Comparison of ENCODE assay signal across 15 mouse cellular contexts in genomic region chr19:14644756-14645155, GRCm38 (mm10).
"Had no signal": no experiment of that assay in that cellular context is flagged by ENCODE, and none has a peak within 500 bp of the region (broad histone marks: within the 10 kb centered on the region; RNA-seq: fewer than 3 reads in every experiment).

No protein-coding gene starts in this region.

- DNase-seq: retina, postnatal 1 day; right cerebral cortex, adult 18-20 months; right cerebral cortex, postnatal 14 days; right cerebral cortex, postnatal 25 days; right cerebral cortex, postnatal 4 days; spleen, adult 18-20 months; thymus, adult 18-20 months; thymus, adult 2 months; thymus, postnatal 14 days; thymus, postnatal 25 days; thymus, postnatal 36 days; thymus, postnatal 4 days had no signal

- H3K9me3 ChIP-seq: neural tube, embryonic 15.5 days; stomach, embryonic 15.5 days had no signal

- H3K27me3 ChIP-seq: neural tube, embryonic 15.5 days; stomach, embryonic 15.5 days had no signal

- H3K4me1 ChIP-seq: neural tube, embryonic 15.5 days; stomach, embryonic 15.5 days had no signal

- H3K27ac ChIP-seq: neural tube, embryonic 15.5 days; stomach, embryonic 15.5 days; stomach, postnatal 0 days had no signal

- H3K4me3 ChIP-seq: neural tube, embryonic 15.5 days; stomach, embryonic 15.5 days had no signal

- H3K36me3 ChIP-seq: neural tube, embryonic 15.5 days; stomach, embryonic 15.5 days had no signal
